Mouse (Mus musculus): ENCODE results near the gene Gm15130. TPM values are rescaled to one million over a fixed set of nuclear protein-coding genes. Genes with fewer than 3 reads are reported as not detected.

The Gm15130 gene
- not detected for polyA plus RNA-seq (2014; fragmentation: Illumina TruSeq; extraction: RNeasy Lipid Tissue Mini Kit (QIAGEN cat#74804); ENCODE audit: low read depth, low replicate concordance)

GRCm38 (mm10) chr2:111152836-111153235 is at the start of gene Gm15130:
Gene Gm15130, minus strand, starts transcription at chr2:111152936.

GRCm38 (mm10) chr2:111105882-111106281 is 46.9 kb downstream of the Gm15130 start, which contains the start of gene Gm13941:
Gene Gm13941, minus strand, starts transcription at chr2:111105982.

Other genes starting within 250 kb of the Gm15130 start
- gene Ano3, start 202.0 kb downstream of the Gm15130 start, polyA plus RNA-seq (2014; fragmentation: Illumina TruSeq; extraction: RNeasy Lipid Tissue Mini Kit (QIAGEN cat#74804); ENCODE audit: low read depth, low replicate concordance) = not detected
- not detected for gene Gm13941, start 47.0 kb downstream of the Gm15130 start, polyA plus RNA-seq (2014; fragmentation: Illumina TruSeq; extraction: RNeasy Lipid Tissue Mini Kit (QIAGEN cat#74804); ENCODE audit: low read depth, low replicate concordance)
- not detected for gene 4930430A15Rik, start 76.7 kb upstream of the Gm15130 start, polyA plus RNA-seq (2014; fragmentation: Illumina TruSeq; extraction: RNeasy Lipid Tissue Mini Kit (QIAGEN cat#74804); ENCODE audit: low read depth, low replicate concordance)
- gene Olfr1275, start 82.3 kb upstream of the Gm15130 start, polyA plus RNA-seq (2014; fragmentation: Illumina TruSeq; extraction: RNeasy Lipid Tissue Mini Kit (QIAGEN cat#74804); ENCODE audit: low read depth, low replicate concordance) = not detected
- not detected for gene Olfr1276, start 101.6 kb upstream of the Gm15130 start, polyA plus RNA-seq (2014; fragmentation: Illumina TruSeq; extraction: RNeasy Lipid Tissue Mini Kit (QIAGEN cat#74804); ENCODE audit: low read depth, low replicate concordance)
- not detected for gene Olfr1277, start 121.2 kb upstream of the Gm15130 start, polyA plus RNA-seq (2014; fragmentation: Illumina TruSeq; extraction: RNeasy Lipid Tissue Mini Kit (QIAGEN cat#74804); ENCODE audit: low read depth, low replicate concordance)
- gene Olfr1278, start 137.2 kb upstream of the Gm15130 start, polyA plus RNA-seq (2014; fragmentation: Illumina TruSeq; extraction: RNeasy Lipid Tissue Mini Kit (QIAGEN cat#74804); ENCODE audit: low read depth, low replicate concordance) = not detected
- gene Olfr1279, start 147.7 kb upstream of the Gm15130 start, polyA plus RNA-seq (2014; fragmentation: Illumina TruSeq; extraction: RNeasy Lipid Tissue Mini Kit (QIAGEN cat#74804); ENCODE audit: low read depth, low replicate concordance) = not detected
- not detected for gene Olfr1280, start 161.1 kb upstream of the Gm15130 start, polyA plus RNA-seq (2014; fragmentation: Illumina TruSeq; extraction: RNeasy Lipid Tissue Mini Kit (QIAGEN cat#74804); ENCODE audit: low read depth, low replicate concordance)
- gene Olfr1281, start 173.6 kb upstream of the Gm15130 start, polyA plus RNA-seq (2014; fragmentation: Illumina TruSeq; extraction: RNeasy Lipid Tissue Mini Kit (QIAGEN cat#74804); ENCODE audit: low read depth, low replicate concordance) = not detected
- gene Olfr1282, start 183.1 kb upstream of the Gm15130 start, polyA plus RNA-seq (2014; fragmentation: Illumina TruSeq; extraction: RNeasy Lipid Tissue Mini Kit (QIAGEN cat#74804); ENCODE audit: low read depth, low replicate concordance) = not detected
- not detected for gene Olfr1283, start 213.9 kb upstream of the Gm15130 start, polyA plus RNA-seq (2014; fragmentation: Illumina TruSeq; extraction: RNeasy Lipid Tissue Mini Kit (QIAGEN cat#74804); ENCODE audit: low read depth, low replicate concordance)
- not detected for gene Olfr1284, start 222.6 kb upstream of the Gm15130 start, polyA plus RNA-seq (2014; fragmentation: Illumina TruSeq; extraction: RNeasy Lipid Tissue Mini Kit (QIAGEN cat#74804); ENCODE audit: low read depth, low replicate concordance)